Mouse (Mus musculus) kidney, adult 2 months (tissue): Measurements from ENCODE around the gene Cdkn2aipnl. TPM values are rescaled to one million over a fixed set of nuclear protein-coding genes. Genes with fewer than 3 reads are reported as not detected.

Source experiments
- DNase-seq: peaks from one replicate; pipeline ENCODE4 v3.0.0; 2021
- H3K27ac ChIP-seq: fragments of 200-500 bp; 2 replicates; pipeline ENCODE4 v1.5.1; 2012; ENCODE audit warnings: low read depth, low read length, control low read depth, inconsistent platforms; ENCODE audit not compliant: insufficient read depth
- H3K27me3 ChIP-seq: fragments of 200-500 bp; replicated peaks from 2 replicates; pipeline ENCODE4 v1.6.1; 2012; ENCODE audit warnings: mild to moderate bottlenecking, moderate library complexity, low read length, inconsistent platforms; ENCODE audit not compliant: control insufficient read depth, insufficient read depth
- H3K36me3 ChIP-seq: fragments of 200-500 bp; 2 replicates; pipeline ENCODE4 v1.6.1; 2012; ENCODE audit warnings: mild to moderate bottlenecking, moderate library complexity, low read length, inconsistent platforms; ENCODE audit not compliant: control insufficient read depth, insufficient read depth
- H3K4me1 ChIP-seq: fragments of 200-500 bp; 2 replicates; pipeline ENCODE4 v1.6.1; 2011; ENCODE audit warnings: low read length; ENCODE audit not compliant: control insufficient read depth, insufficient read depth
- H3K4me3 ChIP-seq: fragments of 200-500 bp; 2 replicates; pipeline ENCODE4 v1.5.1; 2011; ENCODE audit warnings: mild to moderate bottlenecking, low read depth, low read length, control low read depth; ENCODE audit not compliant: insufficient read depth
- CTCF ChIP-seq: fragments of 200-500 bp; conservative IDR thresholded peaks from 2 replicates; pipeline ENCODE4 v1.5.1; 2011; ENCODE audit warnings: low read depth, mild to moderate bottlenecking, control low read depth, low read length, moderate library complexity, mixed read lengths; ENCODE audit not compliant: insufficient read depth, insufficient read length
- POLR2A ChIP-seq: fragments of 200-500 bp; IDR thresholded peaks from one replicate; pipeline ENCODE4 v1.6.1; 2011; ENCODE audit warnings: low read depth, low read length, control low read depth
- WGBS: fragments of 180-500 bp; shearing (Covaris S2); methylation state at CpG from one replicate; pipeline ENCODE4 v1.1.7; 2018; 5-methylcytosine and 5-hydroxymethylcytosine counted together
- polyA plus RNA-seq: library from polyadenylated mRNA; depleted of rRNA; stranded (reverse); fragments of >200 nt; gene quantifications from 2 replicates; pipeline ENCODE4 v1.2.3, GENCODE M21; 2012

The Cdkn2aipnl gene
- polyA plus RNA-seq, 1 experiment: 17.2 TPM

GRCm38 (mm10) chr11:52000290-52000962, 33.0 kb downstream of the Cdkn2aipnl start, which contains the start of gene Ube2b:
Ube2b (minus strand) TSS chr11:52000762.
- TF ChIP-seq CTCF: no peak
- TF ChIP-seq POLR2A: no peak
- Histone ChIP-seq H3K4me1 (peaks cover 15% of the 10 kb centered on the region; the same call in 1 of the 2 replicates), H3K27me3 (no peaks in the 10 kb centered on the region), H3K4me3 (peak within 1 kb of the TSS; percentile 98), H3K36me3 (peaks cover 2% of the 10 kb centered on the region; the same call in 1 of the 2 replicates), H3K27ac (peak within 1 kb of the TSS; percentile 99)
- WGBS: under 1% methylated on average over 61 of the region's 63 CpGs
- DNase-seq: peak; percentile 99

GRCm38 (mm10) chr11:52001341-52001740, 33.9 kb downstream of the Cdkn2aipnl start:
- H3K36me3 ChIP-seq: peaks cover 2% of the 10 kb centered on the region; the same call in 1 of the 2 replicates
- peaks cover 18% of the 10 kb centered on the region; the same call in 1 of the 2 replicates for H3K4me1 ChIP-seq
- no peaks in the 10 kb centered on the region for H3K27me3 ChIP-seq
- TF ChIP-seq CTCF (no peak), POLR2A (no peak)
- no peak for DNase-seq
- H3K4me3 ChIP-seq: no peak overlapping the region
- WGBS: 63% methylated on average over 10 of the region's 10 CpGs
- no peak overlapping the region for H3K27ac ChIP-seq

- WGBS: 97% methylated on average over 8 of the region's 8 CpGs
- TF ChIP-seq POLR2A: no peak
- no peak for TF ChIP-seq CTCF
- Histone ChIP-seq H3K4me3 (no peak overlapping the region), H3K27me3 (no peaks in the 10 kb centered on the region), H3K27ac (no peak overlapping the region), H3K36me3 (no peaks in the 10 kb centered on the region; the same call in 1 of the 2 replicates), H3K4me1 (peaks cover 18% of the 10 kb centered on the region; the same call in 1 of the 2 replicates)
- no peak for DNase-seq
Observed at GRCm38 (mm10) chr11:52001861-52002260, 34.4 kb downstream of the Cdkn2aipnl start.

GRCm38 (mm10) chr11:52002842-52003504, 35.5 kb downstream of the Cdkn2aipnl start:
- H3K36me3 ChIP-seq: no peaks in the 10 kb centered on the region
- H3K27me3 ChIP-seq: no peaks in the 10 kb centered on the region
- peak overlapping the region; percentile 96 for H3K27ac ChIP-seq
- 60% methylated on average over 13 of the region's 13 CpGs for WGBS
- H3K4me1 ChIP-seq: peaks cover 15% of the 10 kb centered on the region; the same call in 1 of the 2 replicates
- TF ChIP-seq POLR2A (no peak), CTCF (no peak)
- no peak overlapping the region for H3K4me3 ChIP-seq
- DNase-seq: peak; percentile 51

- WGBS: 8% methylated on average over 4 of the region's 4 CpGs
- no peak for DNase-seq
- H3K36me3 ChIP-seq: no peaks in the 10 kb centered on the region
- H3K27me3 ChIP-seq: no peaks in the 10 kb centered on the region
- H3K27ac ChIP-seq: peak overlapping the region; percentile 96
- peak overlapping the region; percentile 75 for H3K4me3 ChIP-seq
- peaks cover 13% of the 10 kb centered on the region; the same call in 1 of the 2 replicates for H3K4me1 ChIP-seq
- TF ChIP-seq POLR2A (no peak), CTCF (no peak)
Observed at GRCm38 (mm10) chr11:52003505-52003771, 36.0 kb downstream of the Cdkn2aipnl start.

GRCm38 (mm10) chr11:52003772-52004528, 36.5 kb downstream of the Cdkn2aipnl start, which contains the start of gene Cdkl3:
Cdkl3 (plus strand) TSS chr11:52004221.
- Histone ChIP-seq H3K27me3 (no peaks in the 10 kb centered on the region), H3K27ac (peak within 1 kb of the TSS; percentile 96), H3K36me3 (no peaks in the 10 kb centered on the region), H3K4me3 (peak within 1 kb of the TSS; percentile 80), H3K4me1 (peaks cover 13% of the 10 kb centered on the region; the same call in 1 of the 2 replicates)
- DNase-seq: peak; percentile 98
- TF ChIP-seq CTCF: no peak
- TF ChIP-seq POLR2A: no peak
- under 1% methylated on average over 50 of the region's 51 CpGs for WGBS
